Mouse (Mus musculus) frontal cortex, adult (tissue): ENCODE measurements at regions not wholly inside any gene's neighbourhood (a gene's known extent, or its start where the extent isn't known, plus 50 kb on each side); places are given as distances from the start of the nearest gene placed in this dataset.

Source experiments
- ATAC-seq: cut with Nextera tagmentation; 2 replicates; pipeline ENCODE4 v1.9.2; 2017; ENCODE audit warnings: mild to moderate bottlenecking, moderate library complexity, mixed read lengths; ENCODE audit not compliant: low TSS enrichment

DNA sequence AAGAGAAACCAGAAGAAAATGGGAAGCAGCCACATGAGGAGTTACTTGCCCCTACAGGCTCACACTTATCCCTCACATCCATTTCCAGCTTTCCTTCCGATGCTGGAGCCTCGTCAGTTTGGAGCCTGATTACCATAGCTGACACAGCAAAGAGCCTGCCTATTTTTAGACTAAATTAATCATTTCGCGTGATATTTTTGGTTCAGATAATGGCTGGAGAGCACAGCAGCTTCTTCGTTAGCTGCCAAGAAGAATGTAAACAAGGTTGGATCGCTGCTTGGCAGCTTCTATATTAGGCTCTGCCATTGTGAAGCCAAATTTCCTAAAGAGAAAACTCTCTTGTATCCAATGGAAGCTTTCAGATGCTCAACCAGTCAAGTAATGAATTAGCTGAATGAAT, 676.9 kb upstream of the A1bg start:
- ATAC-seq: peak; percentile 79

DNA sequence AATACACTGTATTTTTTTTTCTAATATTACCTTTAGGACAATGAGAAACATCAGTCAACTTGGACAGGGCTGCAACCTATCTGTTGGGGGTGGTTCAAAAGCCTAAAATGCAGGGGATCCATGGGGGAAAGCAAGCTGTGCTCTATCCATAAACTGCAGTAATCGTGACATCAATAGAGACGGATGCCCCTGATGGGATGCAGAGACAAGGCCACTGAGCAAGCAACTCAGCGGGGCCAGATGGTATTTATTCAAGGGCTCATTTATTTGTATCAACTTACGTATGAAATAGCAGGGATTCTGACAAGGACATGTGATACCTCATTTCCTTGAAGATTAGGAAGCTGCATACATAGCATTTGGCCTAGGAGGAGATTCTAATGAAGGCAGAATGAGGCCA, 673.5 kb upstream of the A1bg start:
- no peak for ATAC-seq

DNA sequence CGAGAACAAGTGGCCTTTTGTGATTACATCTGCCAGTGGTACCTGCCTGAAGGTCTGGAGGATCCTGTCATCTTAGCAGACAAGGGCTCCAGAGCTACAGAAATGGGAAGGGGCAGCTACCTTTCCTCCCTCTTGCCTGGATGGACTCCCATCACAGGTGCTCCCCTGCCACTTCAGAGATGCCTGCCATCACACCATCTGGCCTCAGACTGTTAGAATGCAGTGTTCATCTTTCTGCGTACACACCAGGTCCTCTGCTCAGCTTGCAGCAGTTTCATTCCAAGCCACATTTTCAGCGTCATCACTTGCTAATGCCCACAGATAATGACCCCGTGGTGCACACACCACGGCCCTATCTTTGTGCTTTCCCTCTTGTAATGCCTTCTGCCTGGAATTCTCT, 666.1 kb upstream of the A1bg start:
- no peak for ATAC-seq

DNA sequence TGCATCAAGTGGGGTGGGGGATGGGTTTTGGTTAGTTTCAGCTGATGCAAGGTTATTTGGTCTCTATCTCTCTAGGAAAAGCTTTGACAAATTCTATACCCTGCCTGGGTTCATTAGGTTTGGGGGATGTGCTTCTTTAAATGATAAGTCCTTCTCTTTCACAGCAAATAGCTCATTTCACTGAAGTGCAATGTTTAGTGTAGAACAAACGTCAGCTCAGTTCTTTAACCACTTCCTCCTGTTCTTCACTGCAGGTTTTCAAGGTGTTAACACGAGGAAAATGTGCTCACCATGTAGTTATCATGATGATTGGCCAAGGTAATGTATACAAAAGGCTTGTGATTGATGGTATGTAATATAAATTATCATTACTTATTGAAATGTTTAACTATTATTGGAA, 659.5 kb upstream of the A1bg start:
- no peak for ATAC-seq

DNA sequence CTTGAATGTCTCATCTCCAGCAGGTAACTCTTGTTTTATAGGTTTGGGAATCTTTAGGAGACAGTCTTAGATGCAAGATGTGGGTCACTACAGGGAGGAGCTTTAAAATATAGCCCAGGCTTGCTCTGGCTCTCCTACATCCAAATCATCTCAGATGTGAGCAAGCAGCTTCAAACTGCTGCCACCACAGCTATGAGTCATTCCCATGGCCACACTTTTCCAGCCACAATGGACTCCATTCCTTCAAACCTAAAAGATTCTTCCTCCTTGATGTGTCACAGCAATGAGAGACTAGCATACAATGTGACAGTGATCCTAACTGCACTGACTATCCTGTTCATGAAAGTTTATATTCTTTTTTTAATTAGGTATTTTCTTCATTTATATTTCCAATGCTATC, 640.5 kb upstream of the A1bg start:
- no peak for ATAC-seq

DNA sequence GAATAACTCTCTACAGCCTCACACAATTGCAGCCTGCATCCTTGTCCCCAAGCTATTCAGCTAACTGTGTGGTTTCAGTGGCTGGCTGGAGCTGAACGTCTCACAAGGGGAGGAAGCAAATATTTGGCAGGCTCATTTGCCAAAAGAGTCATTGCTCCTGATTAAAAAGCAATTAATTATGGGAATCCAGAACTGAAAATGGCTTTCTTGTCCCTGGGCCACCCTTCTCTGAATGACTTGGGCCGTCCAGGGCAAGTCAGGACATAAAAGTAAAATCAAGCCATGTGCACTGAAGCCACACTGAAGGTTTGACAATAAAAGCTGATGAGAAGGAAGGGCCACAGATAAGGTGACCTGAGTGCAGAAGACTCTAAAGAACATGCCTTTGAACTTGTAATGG, 639.4 kb upstream of the A1bg start:
- no peak for ATAC-seq

DNA sequence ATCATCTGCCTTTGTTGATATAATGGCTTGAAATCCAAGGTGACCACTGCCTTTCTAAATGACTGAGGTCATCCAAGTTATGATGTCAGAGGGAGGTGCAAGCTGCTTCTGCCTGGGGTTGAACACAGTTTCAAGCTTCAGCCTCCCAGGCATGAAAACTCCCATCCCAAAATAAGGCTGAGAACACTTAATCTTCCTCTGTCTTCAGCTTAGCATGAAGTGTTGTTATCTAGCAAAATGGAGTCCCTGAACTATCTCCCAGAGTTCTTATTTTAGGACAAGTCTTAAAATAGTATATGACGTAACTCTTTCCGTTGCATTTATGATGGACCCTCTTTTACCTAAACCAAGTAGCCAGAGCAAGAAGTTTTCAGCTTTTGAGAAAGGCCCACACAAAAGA, 631.1 kb upstream of the A1bg start:
- ATAC-seq: no peak

DNA sequence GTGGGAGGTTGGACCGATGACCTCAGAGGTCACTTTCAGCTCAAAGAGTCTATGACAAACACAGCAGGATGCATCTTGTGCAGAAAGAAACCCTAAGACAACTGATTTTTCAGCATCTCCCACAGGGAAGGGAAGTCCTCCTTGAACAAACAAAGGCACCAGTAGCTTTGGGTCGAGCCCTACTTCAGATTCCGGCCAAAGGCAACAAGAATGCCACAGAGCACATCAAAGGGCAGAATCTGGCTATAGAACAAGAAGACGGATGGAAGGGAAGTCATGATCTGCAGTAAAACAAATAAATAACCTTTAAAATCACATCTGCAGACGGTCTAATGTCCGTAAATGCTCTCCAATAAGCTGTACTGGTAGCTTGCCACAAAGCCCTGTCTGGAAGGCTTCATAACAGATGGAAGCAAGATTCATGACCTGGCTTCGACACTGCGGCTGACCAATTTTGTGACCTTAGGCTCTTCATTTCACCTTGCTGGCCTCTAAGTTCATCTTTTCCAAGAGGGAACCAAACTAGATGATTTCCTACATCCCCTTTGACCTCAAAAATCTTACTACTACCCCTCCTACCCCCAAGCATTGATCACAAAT, 630.4 kb upstream of the A1bg start:
- no peak for ATAC-seq

DNA sequence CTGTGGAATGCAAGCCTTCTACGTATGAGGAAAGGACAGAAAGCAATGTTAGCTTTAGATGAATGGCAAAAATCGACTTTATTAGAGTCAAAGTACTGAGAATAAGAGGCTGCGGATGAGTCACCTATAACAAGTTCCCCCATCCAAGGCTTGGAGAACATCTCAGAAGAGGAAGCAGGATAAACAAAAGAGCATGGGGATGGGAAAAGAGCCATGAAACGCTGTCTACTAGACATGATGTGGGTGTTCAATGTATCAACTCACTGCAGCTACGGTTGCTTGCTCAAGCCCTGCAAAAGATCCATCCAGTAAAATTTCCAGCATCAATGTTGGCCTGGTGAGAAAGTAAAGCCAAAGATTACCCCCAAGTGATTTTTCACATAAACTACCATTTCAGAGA, 628.4 kb upstream of the A1bg start:
- peak; percentile 92 for ATAC-seq

DNA sequence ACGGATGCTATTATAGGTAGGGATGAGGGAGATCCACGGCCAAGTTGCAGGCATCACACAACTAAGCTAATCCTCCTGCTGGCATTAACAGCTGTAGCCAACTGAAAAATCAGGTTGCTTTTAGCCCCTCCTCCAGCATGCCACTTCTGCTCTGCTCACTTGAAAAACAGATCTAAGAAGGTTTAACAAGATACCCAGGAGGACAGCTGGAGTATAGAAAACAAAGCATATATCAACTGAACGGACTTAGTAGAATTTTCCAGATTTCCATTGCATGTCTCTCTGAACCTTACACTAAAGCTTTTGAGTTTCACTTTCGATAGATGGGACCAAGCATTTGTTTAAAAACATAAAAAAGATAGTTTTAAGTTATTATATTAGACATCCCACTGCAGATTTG, 625.6 kb upstream of the A1bg start:
- ATAC-seq: no peak

DNA sequence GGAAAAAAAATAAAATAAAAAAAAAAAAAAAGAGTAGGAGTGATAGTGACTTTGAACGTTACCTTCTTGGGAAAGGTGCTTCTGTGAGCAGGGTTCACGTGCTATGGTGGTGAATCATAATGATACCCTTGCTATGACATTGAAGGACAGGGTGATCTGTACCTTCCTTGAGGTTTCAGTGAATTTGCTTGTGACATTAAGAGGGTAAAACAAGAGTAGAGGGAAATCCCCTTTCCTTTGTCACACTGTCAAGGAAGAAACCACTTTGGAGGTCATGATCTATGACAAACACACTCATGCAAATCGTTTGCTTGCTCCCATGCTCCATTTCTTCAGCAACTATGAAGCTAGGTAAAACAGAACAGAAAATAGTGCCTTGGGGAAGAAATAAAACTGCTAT, 623.8 kb upstream of the A1bg start:
- ATAC-seq: no peak

DNA sequence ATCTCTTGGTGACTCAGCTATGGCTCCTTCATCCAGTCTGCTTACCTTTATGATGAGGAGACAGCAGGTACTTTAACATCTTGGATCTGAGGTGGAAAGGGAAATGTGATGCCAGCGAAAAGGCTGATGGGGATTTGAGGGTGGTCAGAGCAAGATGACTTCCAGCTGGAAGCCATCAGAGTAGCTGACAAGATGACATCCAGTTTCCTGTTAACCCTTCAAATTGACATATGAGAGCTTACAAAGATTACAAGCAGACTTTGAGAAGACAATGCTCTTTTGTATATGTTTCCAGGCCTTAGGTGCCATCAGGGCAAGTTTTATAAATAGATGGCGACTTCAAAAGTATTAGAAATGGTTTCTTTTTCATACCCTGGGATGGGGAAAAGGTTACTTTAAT, 621.3 kb upstream of the A1bg start:
- no peak for ATAC-seq

DNA sequence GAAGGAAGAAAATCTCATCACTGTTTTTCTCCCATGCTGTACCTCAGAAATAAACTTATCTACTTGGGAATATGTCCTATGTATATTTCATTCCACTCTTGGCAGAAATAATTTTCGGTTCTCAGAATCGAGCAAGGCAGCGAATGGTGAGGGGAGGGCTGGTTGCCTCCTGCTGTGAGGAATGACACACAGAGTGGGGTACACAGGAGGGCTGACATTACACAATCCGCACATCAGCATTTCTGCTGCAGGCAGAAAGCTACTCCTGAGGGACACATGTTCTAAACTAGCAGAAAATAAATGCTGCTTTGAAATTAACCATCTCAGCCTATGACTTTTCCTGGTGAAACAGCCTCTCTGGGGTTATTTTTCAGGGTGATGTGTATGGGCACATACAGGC, 618.8 kb upstream of the A1bg start:
- ATAC-seq: no peak

DNA sequence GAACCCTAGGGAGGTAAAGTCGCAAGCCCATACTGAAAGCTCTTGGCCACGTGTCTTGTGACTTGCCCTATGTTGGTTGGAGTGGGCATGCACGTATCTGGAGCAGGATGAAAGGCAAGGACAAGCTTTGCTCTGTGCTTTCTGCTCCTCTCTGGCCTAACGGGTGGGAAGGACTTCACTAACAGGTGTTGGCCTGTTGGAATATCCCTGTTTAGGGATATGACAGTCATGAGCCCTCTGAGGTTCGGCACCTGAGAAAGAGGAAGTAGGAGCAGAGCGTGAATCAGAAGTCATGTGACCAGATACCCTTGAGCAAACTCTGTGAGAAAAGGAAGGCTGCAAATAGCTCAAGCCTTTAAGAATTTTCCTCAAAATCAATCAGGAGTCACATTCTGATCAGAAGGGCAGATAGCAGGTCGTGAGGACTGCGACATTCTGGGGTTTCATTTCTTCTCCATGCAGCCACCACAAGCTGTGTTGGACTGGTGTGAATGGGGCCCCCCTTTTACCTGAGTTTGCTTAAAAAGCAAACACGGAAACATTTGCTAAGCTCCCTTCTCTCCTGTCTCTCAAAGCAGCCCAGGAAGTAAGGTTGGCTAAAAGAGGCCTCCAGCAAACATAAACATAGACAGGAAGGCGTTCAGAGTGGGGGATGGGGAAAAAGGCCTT, 618.1 kb upstream of the A1bg start:
- ATAC-seq: no peak

DNA sequence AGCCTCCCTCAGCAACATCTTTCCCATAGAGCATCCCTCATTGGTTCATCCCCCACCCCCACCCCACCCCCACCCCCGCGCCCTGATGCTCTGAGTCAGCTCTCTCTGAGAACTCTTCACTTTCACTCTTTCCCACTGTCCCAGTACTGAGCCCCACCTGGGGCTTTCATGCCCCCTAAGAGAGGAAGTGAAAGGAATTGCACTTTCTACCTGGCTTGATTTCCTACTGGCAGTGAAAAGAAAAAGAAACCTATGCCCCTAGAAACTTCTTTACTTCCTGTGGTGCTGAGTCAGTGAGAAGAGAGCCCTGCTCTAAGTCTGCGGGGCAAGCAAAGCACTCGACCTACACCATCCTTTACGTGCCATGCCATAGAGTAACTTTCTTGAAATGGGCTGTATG, 616.1 kb upstream of the A1bg start:
- ATAC-seq: no peak

DNA sequence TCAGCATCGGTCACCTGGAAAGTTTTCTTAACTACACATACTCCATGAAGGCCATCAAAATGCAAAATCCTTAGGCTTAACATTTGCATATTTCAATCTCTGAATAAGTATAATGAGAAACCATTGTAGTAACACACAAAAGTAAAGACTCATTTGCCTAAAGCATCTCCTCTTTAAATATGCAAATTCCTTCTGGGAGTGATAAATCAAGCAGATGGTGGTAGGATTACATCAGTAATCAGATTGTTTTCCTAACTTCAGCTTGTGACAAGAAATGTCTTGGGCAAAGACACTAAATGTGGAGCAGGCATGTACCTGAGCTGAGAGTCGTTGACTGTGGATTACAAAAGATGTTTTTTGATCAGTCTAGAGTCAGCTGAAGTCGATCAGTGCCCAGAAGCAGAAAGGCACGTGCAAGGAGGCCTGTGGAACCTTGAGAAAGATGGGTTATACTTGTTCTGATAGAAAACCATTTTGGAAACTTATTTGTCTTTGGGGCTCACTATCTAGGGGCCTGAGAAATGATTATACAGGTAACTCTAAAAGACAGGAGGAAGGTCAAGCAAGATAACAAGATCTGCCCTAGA, 615.5 kb upstream of the A1bg start:
- ATAC-seq: peak; percentile 47; the same call in 1 of the 2 replicates

DNA sequence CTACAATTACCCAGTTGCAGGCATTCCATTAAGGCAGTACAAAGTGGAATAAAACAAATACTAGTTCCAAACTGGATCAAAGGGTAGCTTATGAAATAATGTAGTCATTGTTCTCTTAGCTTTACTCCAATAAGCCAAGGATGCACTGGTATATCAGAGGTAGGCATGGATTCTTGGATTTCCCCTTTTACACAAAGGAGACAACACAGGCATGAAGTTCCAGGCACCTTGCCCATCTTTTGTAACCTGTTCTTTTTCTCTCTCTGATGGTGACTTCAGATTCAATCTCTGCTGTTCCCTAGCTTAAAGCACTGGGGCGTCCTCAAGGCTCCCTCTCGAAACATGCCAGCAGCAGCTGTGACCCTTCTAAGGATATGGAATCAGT, 613.5 kb upstream of the A1bg start:
- no peak for ATAC-seq

DNA sequence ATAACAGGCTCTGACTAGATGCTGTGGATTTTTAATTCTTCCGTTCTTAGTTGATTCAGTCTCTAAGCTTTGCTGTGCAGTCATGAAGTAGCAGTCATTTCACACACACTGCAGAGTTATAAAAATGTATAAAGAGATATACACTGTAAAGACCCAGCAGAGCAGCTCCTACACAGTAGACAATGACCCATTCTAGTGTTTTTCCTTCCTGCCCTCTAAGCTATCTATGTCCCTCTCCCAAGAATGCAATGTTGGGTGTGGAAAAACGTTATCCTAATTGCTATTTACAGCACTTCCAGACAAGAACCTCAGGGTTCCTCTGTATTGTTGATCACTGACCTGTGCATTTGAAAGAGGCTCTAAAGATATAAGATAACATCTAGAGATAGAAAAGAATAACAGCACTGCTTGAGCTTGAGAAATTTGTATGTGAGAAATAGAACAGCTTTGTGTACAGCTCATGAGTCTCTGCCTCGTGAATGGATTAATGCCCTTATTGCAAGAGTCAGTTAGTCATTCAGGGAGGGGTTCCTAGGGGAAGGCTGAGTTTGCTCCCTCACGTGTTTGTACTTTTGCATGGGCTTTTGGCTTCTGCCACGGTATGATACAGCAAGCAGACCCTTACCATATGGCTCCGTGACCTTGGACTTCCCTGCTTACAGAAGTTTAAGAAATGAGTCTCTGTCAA, 613.0 kb upstream of the A1bg start:
- ATAC-seq: no peak

DNA sequence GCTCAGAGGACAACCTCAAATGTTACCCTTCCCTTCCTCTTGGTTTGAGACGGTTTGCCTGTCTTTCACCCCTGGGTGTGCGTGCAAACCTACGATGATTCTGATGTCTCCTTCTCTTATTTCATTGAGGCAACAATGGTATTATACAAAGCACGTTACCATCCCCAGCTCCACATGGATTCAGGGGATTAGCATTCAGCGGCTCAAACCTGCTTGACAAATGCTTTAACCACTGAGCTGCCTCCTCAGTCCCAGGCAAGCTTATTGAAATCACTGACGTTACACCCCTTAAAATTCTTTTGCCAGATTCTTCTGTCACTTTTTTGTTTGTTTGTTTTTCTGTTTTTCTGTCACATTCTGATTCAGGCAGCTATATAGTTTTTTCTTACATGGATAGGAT, 612.4 kb upstream of the A1bg start:
- ATAC-seq: no peak

DNA sequence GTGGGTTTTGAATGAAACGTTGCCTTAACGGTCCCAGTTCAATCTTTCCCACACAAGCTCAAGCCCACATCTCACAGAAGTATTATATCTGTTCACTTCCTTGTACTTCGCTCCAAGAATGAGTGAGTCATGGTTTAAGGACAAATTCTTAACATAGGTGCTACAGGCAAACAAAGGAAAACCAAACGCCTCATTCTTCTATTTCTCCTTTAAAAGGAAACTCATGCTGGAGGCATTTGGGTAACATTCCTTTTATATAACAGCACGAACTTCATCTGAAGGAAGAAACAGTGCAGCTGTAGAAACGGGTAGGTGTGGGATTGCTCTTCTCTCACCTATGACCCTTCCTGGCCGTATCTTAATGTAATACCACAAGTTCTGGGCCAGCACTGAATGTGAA, 610.0 kb upstream of the A1bg start:
- no peak for ATAC-seq

DNA sequence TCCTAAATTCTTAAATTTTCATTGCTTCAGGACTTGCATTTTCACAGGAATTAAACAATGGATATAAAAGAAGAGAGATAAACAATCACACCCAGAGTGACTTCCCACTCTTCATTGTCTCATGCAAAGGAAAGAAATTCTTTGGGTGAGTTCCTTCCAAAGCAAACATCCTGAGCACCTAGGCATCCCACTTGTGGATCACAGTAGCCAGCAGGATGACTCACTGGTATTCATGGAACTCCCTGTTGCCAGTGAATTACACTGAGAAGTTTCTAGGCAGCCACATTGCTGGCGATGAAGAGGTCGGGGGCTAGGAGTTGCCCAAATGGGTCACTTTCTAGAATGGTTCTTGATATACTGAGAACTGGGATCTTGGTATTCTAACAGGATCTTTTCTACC, 609.2 kb upstream of the A1bg start:
- ATAC-seq: no peak

DNA sequence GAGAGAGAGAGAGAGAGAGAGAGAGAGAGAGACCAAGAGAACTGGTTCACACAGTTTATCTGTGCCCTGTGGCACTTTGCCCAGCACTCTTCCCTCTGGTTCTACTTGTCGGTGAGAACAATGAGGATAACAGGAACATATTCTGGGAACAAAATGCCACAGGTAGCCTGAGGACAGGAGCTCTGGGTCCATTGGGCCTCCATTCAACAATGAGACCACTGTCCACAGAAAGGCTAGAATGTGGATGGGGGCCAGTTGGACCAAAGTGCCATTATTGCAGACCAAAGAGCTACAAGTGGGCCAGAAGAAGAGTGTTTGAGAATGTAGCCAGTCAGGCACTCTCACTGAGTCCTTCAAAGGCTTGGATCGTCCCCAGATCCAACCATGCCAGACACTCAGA, 600.2 kb upstream of the A1bg start:
- ATAC-seq: no peak

DNA sequence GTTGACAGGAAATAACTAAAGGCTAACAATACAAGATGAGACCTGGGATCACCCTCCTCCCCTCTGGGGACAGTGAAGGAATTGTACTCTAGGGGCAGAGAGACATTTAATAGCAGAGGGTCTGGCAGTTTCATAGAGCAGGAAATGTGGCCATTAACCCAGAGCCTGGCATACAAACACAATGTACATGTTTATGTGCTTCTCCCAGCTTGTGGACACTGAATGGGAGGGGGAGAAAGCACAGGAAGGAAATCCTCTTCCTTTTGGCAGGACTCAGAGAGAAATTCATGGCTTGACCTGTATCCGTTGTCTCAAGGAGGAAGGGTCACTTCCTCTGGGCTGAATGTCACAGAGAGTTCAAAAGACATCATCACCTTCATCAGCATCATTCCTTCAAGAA, 594.5 kb upstream of the A1bg start:
- ATAC-seq: no peak
